Mouse (Mus musculus): Measurements from ENCODE around the gene Adamts15.

- no peak for TF ChIP-seq CTCF (conservative IDR thresholded peaks at IDR 0.05; ENCODE audit: insufficient read depth, insufficient read length, low read depth, low read length)
- TF ChIP-seq POLR2A (IDR thresholded peaks at IDR 0.05; ENCODE audit: low read depth, low read length) = no peak
Measured at GRCm38 (mm10) chr9:30966881-30967280, 44.6 kb upstream of the Adamts15 start.

Data from kidney, adult 2 months (tissue).